Mouse (Mus musculus) large intestine, adult 2 months (tissue): ENCODE results near the gene Gm20388. TPM values are rescaled to one million over a fixed set of nuclear protein-coding genes. Genes with fewer than 3 reads are reported as not detected.
"Not testable (repeated sequence)": the region's sequence is repeated elsewhere in the genome, so short reads cannot be mapped to it uniquely, and the experiment has no call there.

Source experiments
- DNase-seq: peaks from one replicate; pipeline ENCODE4 v3.0.0-alpha.2; 2012; ENCODE audit warnings: low read depth, low spot score
- WGBS: fragments of 180-500 bp; shearing (Covaris S2); methylation state at CpG from one replicate; pipeline ENCODE4 v1.1.7; 2018; 5-methylcytosine and 5-hydroxymethylcytosine counted together
- polyA plus RNA-seq: library from polyadenylated mRNA; depleted of rRNA; stranded (reverse); fragments of >200 nt; gene quantifications from 2 replicates; pipeline ENCODE4 v1.2.3, GENCODE M21; 2012

The Gm20388 gene
- polyA plus RNA-seq, 1 experiment, result 31.5 TPM

DNA sequence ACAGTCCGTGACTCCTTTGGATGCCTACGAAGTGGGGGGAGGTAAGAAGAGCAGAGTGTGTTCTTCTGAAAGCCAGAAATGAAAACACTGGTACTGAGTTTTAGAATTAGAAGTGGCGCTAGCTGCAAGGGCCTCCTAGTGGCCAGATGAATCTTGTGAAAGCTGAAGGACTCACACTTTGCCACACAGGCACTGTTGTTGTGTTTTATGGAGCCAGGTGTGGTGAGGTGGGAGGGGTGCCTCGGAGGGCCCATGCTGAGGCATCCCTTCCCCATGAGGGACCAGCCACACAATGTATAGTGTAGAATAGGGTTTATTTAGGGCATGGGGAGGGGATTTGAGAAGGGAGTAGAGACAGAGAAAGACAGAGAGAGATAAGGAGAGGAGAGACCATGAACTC is 3587.1 kb downstream of the Gm20388 start:
- no peak for DNase-seq
- WGBS, result 83% methylated on average over 4 of the region's 4 CpGs

DNA sequence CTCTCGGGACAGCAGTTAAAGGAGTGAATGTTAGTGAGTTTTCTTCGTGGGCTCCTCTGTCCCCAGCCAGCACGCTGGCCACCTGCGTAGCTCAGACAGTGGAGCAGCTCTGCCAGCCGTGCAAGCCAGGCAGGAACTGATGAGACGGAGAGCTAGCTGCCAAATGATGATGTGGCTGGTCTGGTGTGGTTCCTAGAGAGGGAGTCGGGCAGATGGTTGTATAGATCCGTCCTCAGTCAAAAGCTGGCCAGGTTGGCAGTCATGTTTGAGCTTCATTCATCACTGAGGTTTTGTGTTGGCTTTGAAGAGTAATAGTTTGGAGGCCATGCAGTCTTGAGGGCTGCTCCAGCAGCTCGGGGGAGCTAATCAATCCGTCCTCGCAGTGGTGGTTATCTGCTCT is 3588.3 kb downstream of the Gm20388 start:
- no peak for DNase-seq
- 88% methylated on average over 11 of the region's 11 CpGs for WGBS

DNA sequence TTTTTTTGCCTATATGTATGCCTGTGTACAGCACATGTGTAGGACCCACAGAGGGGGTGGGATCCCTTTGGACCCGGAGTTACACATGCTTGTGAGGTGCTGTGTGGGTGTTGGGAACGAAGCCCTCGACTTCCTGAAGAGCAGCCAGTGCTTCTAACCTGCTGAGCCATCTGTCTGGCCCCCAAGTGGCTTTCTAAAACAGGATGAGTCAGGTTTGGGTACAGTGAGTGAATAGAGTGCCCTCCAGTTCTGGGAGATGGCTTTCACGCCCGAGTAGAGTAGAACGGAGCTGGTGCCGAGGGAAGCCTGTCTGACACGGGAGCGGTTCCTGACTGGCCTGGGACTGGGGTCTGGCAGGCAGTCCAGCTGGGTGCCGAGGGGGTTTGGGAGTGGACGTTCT is 3588.9 kb downstream of the Gm20388 start:
- WGBS, result 95% methylated on average over 11 of the region's 11 CpGs
- DNase-seq, result no peak

DNA sequence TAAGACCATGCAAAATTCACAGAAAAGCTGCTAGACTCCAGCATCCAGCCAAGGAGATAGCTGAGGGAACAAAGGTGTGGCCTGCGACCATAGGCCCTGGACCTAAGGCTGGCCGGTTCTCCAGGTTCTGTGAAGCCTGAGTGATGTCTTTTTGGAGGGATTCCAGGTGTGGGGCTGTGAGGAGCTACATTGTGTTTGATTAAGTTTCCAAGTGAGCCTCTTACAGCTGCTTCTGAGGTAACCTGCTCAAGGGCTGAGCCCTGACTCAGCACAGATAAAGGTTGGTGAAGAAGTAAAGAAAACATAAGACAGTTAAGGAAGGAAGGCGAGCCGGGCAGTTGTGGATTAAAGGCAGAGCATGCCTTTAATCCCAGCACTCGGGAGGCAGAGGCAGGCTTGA is 3591.6 kb downstream of the Gm20388 start:
- 87% methylated on average over 5 of the region's 5 CpGs for WGBS

DNA sequence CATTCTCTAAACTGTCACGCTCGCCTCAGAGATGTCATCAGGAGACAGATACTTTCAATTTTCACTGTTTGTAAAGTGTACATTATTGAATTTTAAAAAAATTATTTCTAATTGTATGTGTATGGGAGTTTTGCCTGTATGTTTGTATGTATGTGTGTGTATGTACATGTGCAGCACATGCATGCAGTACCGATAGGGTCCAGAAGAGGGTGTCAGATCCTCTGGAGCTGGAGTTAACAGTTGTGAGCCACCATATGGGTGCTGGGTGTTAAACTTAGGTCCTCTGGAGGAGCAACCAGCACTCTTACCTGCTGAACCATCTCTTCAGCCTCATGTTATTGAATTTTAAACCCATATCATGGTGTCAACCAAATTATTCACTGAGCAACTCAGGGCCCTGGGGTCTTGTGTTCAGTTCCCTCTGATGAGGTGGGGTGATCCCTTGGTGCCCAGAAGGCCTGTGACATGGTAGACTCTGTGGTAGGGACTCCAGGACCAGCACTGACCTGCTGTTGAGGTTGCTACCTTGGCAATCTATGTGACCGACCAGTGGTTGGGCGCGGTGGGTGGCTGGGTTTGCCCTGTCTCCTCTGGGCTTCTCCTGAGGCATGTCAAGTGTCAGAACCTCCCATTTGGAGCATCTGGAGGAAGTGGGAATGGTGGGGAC is 3593.3 kb downstream of the Gm20388 start:
- 97% methylated on average over 6 of the region's 6 CpGs for WGBS
- DNase-seq, result no peak

More for the DNA sequence above, 3591.6 kb downstream of the Gm20388 start:
- no peak for DNase-seq

DNA sequence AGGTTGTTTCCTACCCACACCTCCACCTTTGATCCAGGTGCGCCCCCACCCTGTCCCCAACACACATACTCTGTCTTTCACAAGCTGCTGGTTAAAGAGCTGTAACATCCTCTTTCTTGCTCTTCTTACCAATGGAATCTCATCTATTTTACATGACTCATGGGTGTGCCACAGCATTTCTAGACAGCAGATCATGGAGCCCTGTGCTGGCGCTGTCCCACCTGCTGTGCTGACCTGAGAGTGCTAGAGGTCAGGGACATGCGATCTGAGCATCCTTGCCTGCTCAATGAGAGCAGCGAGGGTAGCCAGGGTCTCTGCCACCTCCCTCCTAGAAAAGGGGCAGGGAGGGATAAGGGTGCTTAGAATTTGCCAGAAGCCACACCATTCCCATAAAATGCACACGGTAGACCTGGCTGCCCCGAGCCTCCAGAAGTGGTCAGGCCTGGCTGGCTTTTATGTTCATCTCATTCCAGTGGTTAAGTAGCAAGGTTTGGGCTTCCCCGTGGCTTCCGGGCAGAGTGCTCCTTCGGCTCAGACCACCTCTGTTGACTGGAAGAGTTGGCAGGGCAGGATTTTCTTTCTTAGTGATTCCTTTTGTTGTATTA is 3594.1 kb downstream of the Gm20388 start:
- DNase-seq, result no peak
- 88% methylated on average over 9 of the region's 9 CpGs for WGBS

DNA sequence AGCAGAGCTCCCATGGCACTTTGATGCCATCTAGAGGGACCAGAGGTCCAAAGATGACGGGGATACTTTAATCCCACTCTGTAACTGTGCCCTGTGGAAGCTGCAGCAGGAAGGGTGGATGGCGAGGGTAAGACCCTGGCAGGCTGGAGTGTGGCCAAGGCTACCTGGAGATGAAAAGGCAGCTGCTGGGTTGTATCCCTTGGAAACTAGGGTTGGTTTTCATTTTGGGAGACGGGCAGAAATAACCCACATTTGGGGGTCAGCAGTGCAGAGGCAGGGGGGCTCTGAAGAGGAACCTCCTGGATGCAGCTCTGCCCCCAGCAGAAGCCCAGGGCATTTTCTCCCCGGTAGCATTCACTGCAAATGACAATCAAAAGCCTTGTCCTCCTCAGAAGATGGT is 3594.6 kb downstream of the Gm20388 start:
- DNase-seq, result no peak
- 87% methylated on average over 4 of the region's 4 CpGs for WGBS

DNA sequence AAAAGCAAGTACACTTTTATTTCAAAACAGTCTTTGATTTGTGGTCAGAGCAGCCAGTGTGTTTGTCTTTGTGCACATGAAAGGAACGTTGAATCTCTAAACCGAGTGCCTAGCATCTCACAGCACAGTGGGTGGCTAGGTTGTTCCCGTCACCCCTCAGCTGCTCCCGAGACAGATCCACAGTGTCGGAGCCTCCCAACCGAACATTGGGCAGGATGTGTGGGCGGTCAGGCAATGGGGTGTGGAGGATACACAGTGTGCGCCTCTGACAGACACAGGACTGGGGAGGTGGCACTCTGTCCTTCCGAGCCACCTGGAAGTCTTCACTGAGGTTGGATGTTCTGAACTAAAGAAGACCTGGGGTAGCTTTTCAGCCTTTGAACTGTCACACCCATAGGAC is 3595.1 kb downstream of the Gm20388 start:
- no peak for DNase-seq
- 89% methylated on average over 9 of the region's 9 CpGs for WGBS

DNA sequence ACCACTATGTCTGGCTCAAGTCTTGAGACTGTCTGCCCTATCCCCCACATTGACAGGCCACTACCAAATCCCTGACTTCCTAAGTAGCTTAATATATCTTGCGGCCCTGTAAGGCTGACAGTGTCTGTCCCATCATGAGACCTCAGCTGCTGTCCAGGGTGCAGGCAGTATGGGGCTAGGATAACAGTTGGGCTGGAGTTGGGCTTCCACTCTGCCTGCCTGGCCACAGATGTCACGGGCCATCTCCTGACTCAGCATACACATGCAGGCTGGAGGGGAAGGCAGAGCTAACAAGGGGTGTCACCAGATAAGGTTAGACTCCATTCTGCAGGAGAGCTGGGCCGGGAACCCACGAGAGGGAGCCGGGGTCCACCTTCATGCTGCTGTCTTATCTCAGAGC is 3596.5 kb downstream of the Gm20388 start:
- no peak for DNase-seq
- 95% methylated on average over 5 of the region's 5 CpGs for WGBS

DNA sequence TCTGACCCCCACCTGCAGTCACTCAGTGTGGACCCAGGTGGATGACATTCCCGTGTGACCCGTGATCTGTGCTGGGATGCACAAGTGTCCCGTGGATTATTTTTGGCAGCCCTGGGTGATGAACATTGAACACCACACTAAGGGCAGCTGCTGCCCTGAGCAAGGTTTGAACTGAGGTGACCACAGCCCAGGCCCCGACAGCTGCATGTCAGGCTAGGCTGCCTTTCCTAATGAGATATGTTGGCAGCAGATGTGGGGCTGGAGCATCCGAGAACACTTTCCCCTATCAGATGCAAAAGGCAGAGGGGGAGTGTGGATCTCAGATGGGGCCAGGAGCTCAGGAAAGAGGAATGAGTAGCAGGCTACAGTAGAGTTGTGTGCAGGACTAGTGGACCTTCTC is 3600.2 kb downstream of the Gm20388 start:
- WGBS, result 74% methylated on average over 5 of the region's 5 CpGs
- no peak for DNase-seq

DNA sequence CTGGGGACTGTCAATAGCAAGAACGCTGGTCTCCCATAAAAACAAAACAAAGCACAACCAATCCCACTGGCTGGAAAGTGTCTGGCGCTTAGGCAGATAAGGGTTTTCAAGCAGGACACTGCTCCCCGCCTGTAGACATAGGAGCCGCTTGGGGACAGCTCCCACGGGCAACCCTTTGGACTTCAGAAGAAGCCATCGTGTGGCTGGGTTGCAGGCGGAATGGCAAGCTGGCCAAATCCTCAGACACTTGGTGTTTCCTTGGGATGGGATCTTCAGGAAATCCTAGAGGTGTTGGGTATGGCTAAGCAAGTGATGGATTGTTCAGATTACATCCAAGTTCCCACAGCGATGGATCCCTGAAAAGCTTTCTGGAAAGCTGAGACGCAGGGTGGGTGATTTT is 3603.5 kb downstream of the Gm20388 start:
- no peak for DNase-seq
- 6% methylated on average over 9 of the region's 9 CpGs for WGBS

DNA sequence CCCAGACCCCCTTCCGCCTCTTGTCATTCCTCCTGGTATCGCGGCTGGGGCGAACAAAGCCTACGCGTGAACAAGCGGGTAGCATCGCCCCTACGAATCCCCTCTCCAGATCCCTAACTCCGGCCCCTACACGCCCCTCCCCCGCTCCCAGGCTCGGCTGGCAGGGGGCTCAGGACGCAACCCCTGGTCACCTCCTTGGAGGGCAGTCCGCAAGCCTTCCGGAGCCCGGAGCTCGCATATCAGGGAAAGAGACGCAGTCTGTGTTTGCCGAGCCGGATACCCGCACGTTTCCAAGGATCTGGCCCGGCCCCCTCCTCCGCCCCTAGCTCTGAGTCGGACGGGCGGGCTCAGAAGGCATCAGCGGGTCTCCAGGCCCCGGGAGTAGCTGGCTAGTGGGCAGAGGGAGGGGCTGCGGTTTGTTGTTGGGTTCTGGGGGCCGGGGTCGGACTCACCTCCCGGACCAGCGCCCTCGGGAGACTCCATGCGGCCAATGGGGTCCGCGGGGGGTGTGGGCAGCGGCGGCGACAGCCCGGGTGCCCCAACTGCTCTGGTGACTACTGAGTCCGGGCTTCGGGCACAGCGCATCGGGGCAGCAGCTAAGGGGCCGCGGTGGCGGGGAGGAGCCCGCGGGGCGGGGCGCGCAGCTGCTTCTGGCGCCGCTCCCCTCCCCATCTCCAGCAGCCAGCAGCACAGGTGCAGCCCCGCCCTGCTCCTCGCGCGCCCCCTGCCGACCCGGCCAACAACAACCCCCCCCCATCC is 3604.3 kb downstream of the Gm20388 start, which contains the start of gene Dbndd1:
TSS of gene Dbndd1 (minus strand) at position 683 of the 759 bp plus-strand sequence.
- no peak for DNase-seq
- 2% methylated on average over 60 of the region's 63 CpGs for WGBS

DNA sequence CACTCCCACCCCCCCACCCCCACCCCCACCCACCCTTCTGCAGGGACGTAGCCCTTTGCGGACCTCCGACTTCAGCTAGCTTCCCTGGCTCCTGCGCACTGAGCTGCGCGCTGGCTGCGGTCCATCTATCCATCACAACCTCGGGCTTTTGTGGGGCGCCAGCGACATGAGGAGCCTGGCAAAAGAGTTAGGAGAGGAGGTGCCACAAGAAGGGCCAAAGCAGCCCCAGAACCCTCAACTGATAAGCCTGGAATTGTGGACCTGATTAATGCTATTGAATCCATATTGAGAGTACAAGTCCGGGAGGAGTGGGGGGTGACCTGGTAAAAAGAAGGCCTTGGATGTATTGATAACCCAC is 3604.9 kb downstream of the Gm20388 start:
- no peak for DNase-seq
- WGBS, result 5% methylated on average over 11 of the region's 11 CpGs

DNA sequence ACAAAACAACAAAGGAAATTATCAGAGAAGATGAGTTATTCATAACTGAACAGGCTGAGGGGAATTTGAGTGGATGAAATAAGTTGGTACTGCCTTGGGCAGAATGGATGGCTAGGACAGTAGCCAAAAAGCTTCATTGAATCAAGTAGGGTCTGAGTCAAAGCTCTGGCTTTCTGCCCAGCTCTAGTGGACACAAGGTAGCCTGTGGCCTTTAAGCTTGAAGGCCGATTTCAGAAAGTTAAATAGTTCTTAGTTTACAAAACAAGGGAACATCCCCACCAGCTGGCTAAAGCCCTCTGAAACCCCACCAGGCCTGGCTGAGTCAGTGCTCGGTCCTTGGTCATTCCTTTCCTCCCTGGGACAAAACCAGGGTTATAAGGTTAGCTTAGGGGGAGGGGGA is 3606.0 kb downstream of the Gm20388 start:
- WGBS, result 48% methylated on average over 2 of the region's 2 CpGs
- no peak for DNase-seq

DNA sequence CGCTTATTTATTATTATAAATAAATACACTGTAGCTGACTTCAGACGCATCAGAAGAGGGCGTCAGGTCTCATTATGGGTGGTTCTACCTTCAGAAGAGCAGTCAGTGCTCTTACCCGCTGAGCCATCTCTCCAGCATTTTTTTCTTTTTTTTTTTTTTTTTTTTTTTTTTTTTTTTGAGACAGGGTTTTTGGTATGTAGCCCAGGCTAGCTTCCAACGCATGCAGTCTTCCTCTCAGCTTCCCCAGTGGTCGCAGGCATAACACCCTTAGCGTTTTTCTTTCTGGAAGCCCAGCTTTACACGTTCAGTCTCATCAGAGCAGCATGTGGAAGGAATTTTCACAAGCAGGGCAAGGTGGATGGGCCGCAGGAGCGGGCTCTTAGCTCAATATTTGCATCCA is 3607.5 kb downstream of the Gm20388 start:
- DNase-seq, result no peak
- 21% methylated on average over 10 of the region's 10 CpGs for WGBS

DNA sequence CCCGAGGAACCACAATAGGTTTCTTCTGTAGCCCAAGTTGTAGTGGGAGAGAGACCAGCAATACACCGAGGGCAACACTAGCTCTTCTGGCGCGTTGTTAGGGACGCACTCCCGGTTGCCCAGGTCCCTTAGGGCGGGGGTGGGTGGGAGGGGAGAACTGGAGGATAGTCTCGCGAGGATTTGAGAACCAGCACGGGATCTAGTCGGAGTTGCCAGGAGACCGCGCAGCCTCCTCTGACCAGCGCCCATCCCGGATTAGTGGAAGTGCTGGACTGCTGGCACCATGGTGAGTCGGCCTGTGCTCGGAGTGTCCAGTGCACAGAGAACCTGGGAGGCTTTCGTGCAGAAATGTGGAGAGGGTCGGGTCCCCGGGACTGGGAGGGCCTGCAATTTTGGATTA is 3608.0 kb downstream of the Gm20388 start, which contains the start of gene Gas8:
TSS of gene Gas8 (plus strand) at position 168 of the 400 bp plus-strand sequence.
- under 1% methylated on average over 20 of the region's 20 CpGs for WGBS
- DNase-seq, result peak; percentile 65

DNA sequence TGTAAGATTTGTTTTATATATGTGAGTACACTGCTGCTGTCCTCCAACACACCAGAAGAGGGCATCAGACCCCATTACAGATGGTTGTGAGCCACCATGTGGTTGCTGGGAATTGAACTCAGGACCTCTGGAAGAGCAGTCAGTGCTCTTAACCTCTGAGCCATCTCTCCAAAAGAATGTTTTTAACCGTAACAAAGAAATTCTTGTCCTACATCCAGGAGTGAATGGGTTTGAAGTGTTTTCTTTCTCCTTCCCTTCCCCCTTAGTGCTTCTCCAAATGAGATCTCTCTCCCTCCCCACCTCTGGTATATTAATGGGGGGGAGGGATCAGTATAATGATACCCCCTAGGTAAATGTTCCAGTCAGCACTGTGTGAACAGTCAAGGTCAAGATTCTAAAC is 3609.4 kb downstream of the Gm20388 start:
- not testable (repeated sequence) for DNase-seq
- WGBS, result 85% methylated on average over 1 of the region's 1 CpGs

DNA sequence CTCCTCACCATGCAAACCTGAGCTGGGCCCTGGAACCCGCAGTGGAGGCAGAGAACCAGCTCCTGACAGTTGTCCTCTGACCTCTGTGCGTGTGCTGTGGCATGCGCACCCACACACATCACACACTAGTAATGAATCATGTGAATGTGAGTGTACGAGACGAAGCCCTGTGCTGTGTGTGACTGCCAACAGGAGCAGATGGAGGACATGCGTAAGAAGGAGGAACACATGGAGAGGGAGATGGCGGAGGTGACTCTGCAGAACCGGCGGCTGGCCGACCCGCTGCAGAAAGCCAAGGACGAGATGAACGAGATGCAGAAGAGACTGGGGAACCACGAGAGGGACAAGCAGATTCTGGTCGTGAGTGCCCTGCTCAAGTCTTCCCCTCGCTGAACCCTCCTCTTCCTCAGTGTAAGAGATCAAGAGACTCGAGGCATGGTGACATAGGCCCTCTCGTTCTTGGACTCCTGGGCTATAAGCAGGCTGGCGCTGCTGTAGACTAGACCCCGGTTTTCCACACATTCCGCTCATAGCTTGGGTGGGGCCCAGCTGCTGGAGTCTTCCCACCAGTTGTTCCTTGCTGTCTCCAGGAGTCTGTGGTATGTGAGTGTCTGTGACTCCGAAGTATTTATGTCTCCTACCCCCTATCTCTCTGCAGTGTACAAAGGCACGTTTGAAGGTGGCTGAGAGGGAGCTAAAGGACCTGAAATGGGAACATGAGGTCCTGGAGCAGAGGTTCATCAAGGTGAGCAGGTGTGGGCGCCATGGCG is 3617.3 kb downstream of the Gm20388 start:
- WGBS, result 88% methylated on average over 25 of the region's 25 CpGs
- no peak for DNase-seq

DNA sequence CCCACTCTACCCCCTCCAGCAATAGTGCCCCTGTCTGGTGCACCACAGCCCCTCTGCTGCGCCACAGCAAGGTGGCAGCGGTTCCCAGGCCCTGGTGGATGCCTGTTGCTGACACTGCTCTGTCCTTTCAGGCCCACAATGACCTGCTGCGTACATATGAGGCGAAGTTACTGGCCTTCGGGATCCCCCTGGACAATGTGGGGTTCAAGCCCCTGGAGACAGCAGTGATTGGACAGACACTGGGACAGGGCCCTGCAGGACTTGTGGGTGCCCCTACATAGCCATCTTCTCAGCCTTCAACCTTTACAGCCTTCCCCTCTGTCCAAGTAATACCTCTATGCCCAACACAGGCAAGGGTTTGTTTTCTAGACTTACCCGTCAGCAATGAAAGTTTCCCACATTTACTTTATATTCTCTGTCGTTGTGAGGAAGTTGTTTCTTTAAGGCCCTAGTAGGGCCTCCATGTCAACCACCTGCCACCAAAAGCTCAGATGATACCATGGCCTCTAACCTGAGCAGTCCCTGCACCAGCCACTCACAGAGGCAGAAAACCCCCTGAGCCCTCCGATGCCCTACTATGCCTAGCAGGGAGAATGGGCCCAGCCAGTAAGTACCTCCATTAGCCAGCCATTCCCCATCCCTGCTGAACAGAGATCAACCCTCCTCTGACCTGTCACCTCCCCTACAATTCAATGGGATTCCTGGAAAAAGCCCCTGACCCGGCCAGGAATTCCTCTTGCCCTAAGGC is 3625.8 kb downstream of the Gm20388 start:
- 93% methylated on average over 9 of the region's 9 CpGs for WGBS
- DNase-seq, result no peak
